Mouse (Mus musculus): ENCODE data around the gene Adprhl1.

Adprhl1 gene

GRCm38 (mm10) chr8:13234803-13235202, 19.2 kb downstream of the Adprhl1 start:
- in situ Hi-C loops (cut with MboI; ENCODE audit: unreplicated experiment in 2 of 2), result no loop called here

GRCm38 (mm10) chr8:13230471-13230870, 23.5 kb downstream of the Adprhl1 start:
- in situ Hi-C loops (cut with MboI; ENCODE audit: unreplicated experiment in 2 of 2), result no loop called here

GRCm38 (mm10) chr8:13229802-13230201, 24.2 kb downstream of the Adprhl1 start:
- in situ Hi-C loops (cut with MboI; ENCODE audit: unreplicated experiment in 2 of 2), result no loop called here

GRCm38 (mm10) chr8:13228923-13229610, 24.9 kb downstream of the Adprhl1 start:
- in situ Hi-C loops (cut with MboI; ENCODE audit: unreplicated experiment in 2 of 2), result no loop called here

GRCm38 (mm10) chr8:13227184-13227583, 26.8 kb downstream of the Adprhl1 start:
- in situ Hi-C loops (cut with MboI; ENCODE audit: unreplicated experiment in 2 of 2), result no loop called here

GRCm38 (mm10) chr8:13226288-13226687, 27.7 kb downstream of the Adprhl1 start:
- in situ Hi-C loops (cut with MboI; ENCODE audit: unreplicated experiment in 2 of 2), result no loop called here

- in situ Hi-C loops (cut with MboI; ENCODE audit: unreplicated experiment in 2 of 2), result no loop called here
Measured at GRCm38 (mm10) chr8:13224426-13224825, 29.5 kb downstream of the Adprhl1 start.

- in situ Hi-C loops (cut with MboI; ENCODE audit: unreplicated experiment in 2 of 2), result loop anchor here (5.0 to 10.0 kb wide), 3 partner anchors 34 to 324 kb away; partner anchors contain the start of gene Adprhl1 (in 1 of the 2)
Measured at GRCm38 (mm10) chr8:13218441-13218840, 35.5 kb downstream of the Adprhl1 start.

- in situ Hi-C loops (cut with MboI; ENCODE audit: unreplicated experiment in 2 of 2), result loop anchor here (5.0 to 10.0 kb wide), 3 partner anchors 34 to 323 kb away; partner anchors contain the start of gene Adprhl1 (in 1 of the 2)
Measured at GRCm38 (mm10) chr8:13217986-13218385, 36.0 kb downstream of the Adprhl1 start.

- in situ Hi-C loops (cut with MboI; ENCODE audit: unreplicated experiment in 2 of 2), result loop anchor here (5.0 to 10.0 kb wide), 3 partner anchors 35 to 322 kb away; partner anchors contain the start of gene Adprhl1 (in 1 of the 2)
Measured at GRCm38 (mm10) chr8:13217093-13217492, 36.9 kb downstream of the Adprhl1 start.

- in situ Hi-C loops (cut with MboI; ENCODE audit: unreplicated experiment in 2 of 2), result loop anchor here (5.0 to 10.0 kb wide), 3 partner anchors 36 to 322 kb away; partner anchors contain the start of gene Adprhl1 (in 1 of the 2)
Measured at GRCm38 (mm10) chr8:13216386-13216785, 37.6 kb downstream of the Adprhl1 start.

- in situ Hi-C loops (cut with MboI; ENCODE audit: unreplicated experiment in 2 of 2), result loop anchor here (5.0 to 10.0 kb wide), 5 partner anchors 74 to 319 kb away; partner anchors contain the start of genes Dcun1d2 (in 1 of the 2) and Tmco3 (in 1 of the 2)
Measured at GRCm38 (mm10) chr8:13213479-13214268, 40.3 kb downstream of the Adprhl1 start.

GRCm38 (mm10) chr8:13209770-13210169, 44.2 kb downstream of the Adprhl1 start:
- in situ Hi-C loops (cut with MboI; ENCODE audit: unreplicated experiment in 2 of 2), result loop anchor here (5.0 to 10.0 kb wide), 6 partner anchors 52 to 315 kb away; partner anchors contain the start of genes Dcun1d2 (in 1 of the 2), Lamp1 (in 1 of the 2) and Tmco3 (in 1 of the 2)

GRCm38 (mm10) chr8:13208627-13209355, 45.2 kb downstream of the Adprhl1 start:
- in situ Hi-C loops (cut with MboI; ENCODE audit: unreplicated experiment in 2 of 2), result loop anchor here in 1 of 2 experiments (5.0 kb wide), 1 partner anchor 51 kb away; the partner anchor contains the start of gene Lamp1

- in situ Hi-C loops (cut with MboI; ENCODE audit: unreplicated experiment in 2 of 2), result loop anchor here in 1 of 2 experiments (5.0 kb wide), 1 partner anchor 49 kb away; the partner anchor contains the start of gene Lamp1
Measured at GRCm38 (mm10) chr8:13206290-13206689, 47.7 kb downstream of the Adprhl1 start.

GRCm38 (mm10) chr8:13205311-13205710, 48.7 kb downstream of the Adprhl1 start:
- in situ Hi-C loops (cut with MboI; ENCODE audit: unreplicated experiment in 2 of 2), result loop anchor here in 1 of 2 experiments (5.0 kb wide), 1 partner anchor 48 kb away; the partner anchor contains the start of gene Lamp1

- in situ Hi-C loops (cut with MboI; ENCODE audit: unreplicated experiment in 2 of 2), result loop anchor here (5.0 kb wide), 2 partner anchors 37 to 47 kb away; partner anchors contain the start of gene Lamp1 (in 1 of the 2)
Measured at GRCm38 (mm10) chr8:13204371-13205140, 49.4 kb downstream of the Adprhl1 start.

- in situ Hi-C loops (cut with MboI; ENCODE audit: unreplicated experiment in 2 of 2), result loop anchor here in 1 of 2 experiments (5.0 kb wide), 1 partner anchor 36 kb away; no protein-coding TSS in a partner anchor
Measured at GRCm38 (mm10) chr8:13203472-13203871, 50.5 kb downstream of the Adprhl1 start.

GRCm38 (mm10) chr8:13202806-13203205, 51.2 kb downstream of the Adprhl1 start:
- in situ Hi-C loops (cut with MboI; ENCODE audit: unreplicated experiment in 2 of 2), result loop anchor here in 1 of 2 experiments (5.0 kb wide), 1 partner anchor 36 kb away; no protein-coding TSS in a partner anchor

Measured in v-Abl transformed pro-B cells (cell line).